Mouse (Mus musculus): ENCODE results near the gene Cdkn2b.

The Cdkn2b gene

GRCm38 (mm10) chr4:89289028-89289427, 21.8 kb downstream of the Cdkn2b start:
- no peak for DNase-seq

GRCm38 (mm10) chr4:89286566-89286965, 24.3 kb downstream of the Cdkn2b start:
- no peak for DNase-seq

- no peak for DNase-seq
Observed at GRCm38 (mm10) chr4:89285688-89286087, 25.2 kb downstream of the Cdkn2b start.

- no peak for DNase-seq
Observed at GRCm38 (mm10) chr4:89282661-89283060, 28.2 kb downstream of the Cdkn2b start.

- peak in 1 of 2 experiments; percentile 27 for DNase-seq
Observed at GRCm38 (mm10) chr4:89282036-89282566, 28.7 kb downstream of the Cdkn2b start.

GRCm38 (mm10) chr4:89281236-89281635, 29.6 kb downstream of the Cdkn2b start:
- no peak for DNase-seq

- DNase-seq, result no peak
Observed at GRCm38 (mm10) chr4:89279641-89280040, 31.2 kb downstream of the Cdkn2b start.

- DNase-seq, result no peak
Observed at GRCm38 (mm10) chr4:89277381-89277940, 33.4 kb downstream of the Cdkn2b start.

GRCm38 (mm10) chr4:89276669-89277219, 34.1 kb downstream of the Cdkn2b start:
- no peak for DNase-seq

GRCm38 (mm10) chr4:89275811-89276584, 34.8 kb downstream of the Cdkn2b start:
- peak; percentile 13 to 48 for DNase-seq

- no peak for DNase-seq
Observed at GRCm38 (mm10) chr4:89274829-89275548, 35.9 kb downstream of the Cdkn2b start.

GRCm38 (mm10) chr4:89274006-89274405, 36.8 kb downstream of the Cdkn2b start:
- no peak for DNase-seq

GRCm38 (mm10) chr4:89273585-89273984, 37.3 kb downstream of the Cdkn2b start:
- no peak for DNase-seq

- DNase-seq, result no peak
Observed at GRCm38 (mm10) chr4:89272961-89273540, 37.8 kb downstream of the Cdkn2b start.

GRCm38 (mm10) chr4:89272101-89272718, 38.6 kb downstream of the Cdkn2b start:
- no peak for DNase-seq

- no peak for DNase-seq
Observed at GRCm38 (mm10) chr4:89257768-89258167, 53.1 kb downstream of the Cdkn2b start.

All from lung, adult 18-20 months (tissue).